Mouse (Mus musculus): ENCODE measurements around the gene Mdm4. TPM values are rescaled to one million over a fixed set of nuclear protein-coding genes. Genes with fewer than 3 reads are reported as not detected.

Gene Mdm4
- polyA plus RNA-seq, 1 experiment = 24.5 TPM

GRCm38 (mm10) chr1:133020137-133020894 lies 10.0 kb downstream of the Mdm4 start:
- TF ChIP-seq POLR2A (IDR thresholded peaks at IDR 0.05; ENCODE audit: low read depth, low read length) = no peak
- TF ChIP-seq CTCF (conservative IDR thresholded peaks at IDR 0.05; ENCODE audit: insufficient read depth, insufficient read length, low read depth, low read length) = no peak
- H3K4me1 ChIP-seq (ENCODE audit: control insufficient read depth, insufficient read depth, low read length) = no peaks in the 10 kb centered on the region
- H3K36me3 ChIP-seq (ENCODE audit: control insufficient read depth, insufficient read depth, low read length) = peaks cover 2% of the 10 kb centered on the region; the same call in 1 of the 2 replicates
- no peak for DNase-seq
- 81% methylated on average over 3 of the region's 3 CpGs for WGBS
- no peak overlapping the region for H3K4me3 ChIP-seq (ENCODE audit: insufficient read depth, low read depth, low read length)
- no peak overlapping the region for H3K27ac ChIP-seq (ENCODE audit: insufficient read depth, low read depth, low read length)
- H3K27me3 ChIP-seq (replicated peaks; ENCODE audit: control insufficient read depth, insufficient read depth, low read length) = no peaks in the 10 kb centered on the region

- TF ChIP-seq CTCF (conservative IDR thresholded peaks at IDR 0.05; ENCODE audit: insufficient read depth, insufficient read length, low read depth, low read length) = no peak
- TF ChIP-seq POLR2A (IDR thresholded peaks at IDR 0.05; ENCODE audit: low read depth, low read length) = no peak
- H3K4me1 ChIP-seq (ENCODE audit: control insufficient read depth, insufficient read depth, low read length) = no peaks in the 10 kb centered on the region
- H3K36me3 ChIP-seq (ENCODE audit: control insufficient read depth, insufficient read depth, low read length) = peaks cover 2% of the 10 kb centered on the region; the same call in 1 of the 2 replicates
- no peaks in the 10 kb centered on the region for H3K27me3 ChIP-seq (replicated peaks; ENCODE audit: control insufficient read depth, insufficient read depth, low read length)
- no peak for DNase-seq
- H3K27ac ChIP-seq (ENCODE audit: insufficient read depth, low read depth, low read length) = no peak overlapping the region
- H3K4me3 ChIP-seq (ENCODE audit: insufficient read depth, low read depth, low read length) = no peak overlapping the region
Measured at GRCm38 (mm10) chr1:133019312-133019711, 11.0 kb downstream of the Mdm4 start.

- no peak for DNase-seq
- no peak for TF ChIP-seq POLR2A (IDR thresholded peaks at IDR 0.05; ENCODE audit: low read depth, low read length)
- TF ChIP-seq CTCF (conservative IDR thresholded peaks at IDR 0.05; ENCODE audit: insufficient read depth, insufficient read length, low read depth, low read length) = no peak
- WGBS = 78% methylated on average over 2 of the region's 2 CpGs
- H3K4me3 ChIP-seq (ENCODE audit: insufficient read depth, low read depth, low read length) = no peak overlapping the region
- H3K4me1 ChIP-seq (ENCODE audit: control insufficient read depth, insufficient read depth, low read length) = no peaks in the 10 kb centered on the region
- peaks cover 2% of the 10 kb centered on the region; the same call in 1 of the 2 replicates for H3K36me3 ChIP-seq (ENCODE audit: control insufficient read depth, insufficient read depth, low read length)
- no peak overlapping the region for H3K27ac ChIP-seq (ENCODE audit: insufficient read depth, low read depth, low read length)
- H3K27me3 ChIP-seq (replicated peaks; ENCODE audit: control insufficient read depth, insufficient read depth, low read length) = no peaks in the 10 kb centered on the region
Measured at GRCm38 (mm10) chr1:133018580-133018979, 11.8 kb downstream of the Mdm4 start.

GRCm38 (mm10) chr1:133016775-133017428 lies 13.5 kb downstream of the Mdm4 start:
- WGBS = 79% methylated on average over 9 of the region's 9 CpGs
- H3K27me3 ChIP-seq (replicated peaks; ENCODE audit: control insufficient read depth, insufficient read depth, low read length) = no peaks in the 10 kb centered on the region
- H3K4me1 ChIP-seq (ENCODE audit: control insufficient read depth, insufficient read depth, low read length) = no peaks in the 10 kb centered on the region
- H3K36me3 ChIP-seq (ENCODE audit: control insufficient read depth, insufficient read depth, low read length) = peaks cover 5% of the 10 kb centered on the region; the same call in 1 of the 2 replicates
- H3K27ac ChIP-seq (ENCODE audit: insufficient read depth, low read depth, low read length) = no peak overlapping the region
- H3K4me3 ChIP-seq (ENCODE audit: insufficient read depth, low read depth, low read length) = no peak overlapping the region
- DNase-seq = no peak
- TF ChIP-seq POLR2A (IDR thresholded peaks at IDR 0.05; ENCODE audit: low read depth, low read length) = no peak

GRCm38 (mm10) chr1:133014196-133014595 lies 16.2 kb downstream of the Mdm4 start:
- 95% methylated on average over 1 of the region's 1 CpGs for WGBS

GRCm38 (mm10) chr1:133013331-133013730 lies 17.0 kb downstream of the Mdm4 start:
- Histone ChIP-seq H3K36me3 (ENCODE audit: control insufficient read depth, insufficient read depth, low read length) (peaks cover 5% of the 10 kb centered on the region; the same call in 1 of the 2 replicates), H3K4me1 (ENCODE audit: control insufficient read depth, insufficient read depth, low read length) (no peaks in the 10 kb centered on the region), H3K27me3 (replicated peaks; ENCODE audit: control insufficient read depth, insufficient read depth, low read length) (no peaks in the 10 kb centered on the region), H3K27ac (ENCODE audit: insufficient read depth, low read depth, low read length) (no peak overlapping the region), H3K4me3 (ENCODE audit: insufficient read depth, low read depth, low read length) (no peak overlapping the region)
- DNase-seq = no peak
- TF ChIP-seq POLR2A (IDR thresholded peaks at IDR 0.05; ENCODE audit: low read depth, low read length) (no peak), CTCF (conservative IDR thresholded peaks at IDR 0.05; ENCODE audit: insufficient read depth, insufficient read length, low read depth, low read length) (no peak)

More at GRCm38 (mm10) chr1:133014196-133014595, 16.2 kb downstream of the Mdm4 start:
- no peak for DNase-seq
- H3K27ac ChIP-seq (ENCODE audit: insufficient read depth, low read depth, low read length) = no peak overlapping the region
- no peak for TF ChIP-seq CTCF (conservative IDR thresholded peaks at IDR 0.05; ENCODE audit: insufficient read depth, insufficient read length, low read depth, low read length)
- TF ChIP-seq POLR2A (IDR thresholded peaks at IDR 0.05; ENCODE audit: low read depth, low read length) = no peak
- H3K36me3 ChIP-seq (ENCODE audit: control insufficient read depth, insufficient read depth, low read length) = peaks cover 5% of the 10 kb centered on the region; the same call in 1 of the 2 replicates
- no peaks in the 10 kb centered on the region for H3K27me3 ChIP-seq (replicated peaks; ENCODE audit: control insufficient read depth, insufficient read depth, low read length)
- no peak overlapping the region for H3K4me3 ChIP-seq (ENCODE audit: insufficient read depth, low read depth, low read length)
- H3K4me1 ChIP-seq (ENCODE audit: control insufficient read depth, insufficient read depth, low read length) = no peaks in the 10 kb centered on the region

Data from kidney, adult 2 months (tissue).